Mouse (Mus musculus) urinary bladder, adult 2 months (tissue): ENCODE data around the gene Dab2ip. TPM values are rescaled to one million over a fixed set of nuclear protein-coding genes. Genes with fewer than 3 reads are reported as not detected.
A peak's percentile ranks its signal among the peaks of the same experiment; 100 is the strongest.

ENCODE experiments used
- DNase-seq: peaks from one replicate; pipeline ENCODE4 v3.0.0; 2022; ENCODE audit warnings: low spot score
- polyA plus RNA-seq: library from polyadenylated mRNA; depleted of rRNA; stranded (reverse); fragments of >200 nt; gene quantifications from 2 replicates; pipeline ENCODE4 v1.2.3, GENCODE M21; 2012

The Dab2ip gene
- polyA plus RNA-seq, 1 experiment = 65.2 TPM

DNA sequence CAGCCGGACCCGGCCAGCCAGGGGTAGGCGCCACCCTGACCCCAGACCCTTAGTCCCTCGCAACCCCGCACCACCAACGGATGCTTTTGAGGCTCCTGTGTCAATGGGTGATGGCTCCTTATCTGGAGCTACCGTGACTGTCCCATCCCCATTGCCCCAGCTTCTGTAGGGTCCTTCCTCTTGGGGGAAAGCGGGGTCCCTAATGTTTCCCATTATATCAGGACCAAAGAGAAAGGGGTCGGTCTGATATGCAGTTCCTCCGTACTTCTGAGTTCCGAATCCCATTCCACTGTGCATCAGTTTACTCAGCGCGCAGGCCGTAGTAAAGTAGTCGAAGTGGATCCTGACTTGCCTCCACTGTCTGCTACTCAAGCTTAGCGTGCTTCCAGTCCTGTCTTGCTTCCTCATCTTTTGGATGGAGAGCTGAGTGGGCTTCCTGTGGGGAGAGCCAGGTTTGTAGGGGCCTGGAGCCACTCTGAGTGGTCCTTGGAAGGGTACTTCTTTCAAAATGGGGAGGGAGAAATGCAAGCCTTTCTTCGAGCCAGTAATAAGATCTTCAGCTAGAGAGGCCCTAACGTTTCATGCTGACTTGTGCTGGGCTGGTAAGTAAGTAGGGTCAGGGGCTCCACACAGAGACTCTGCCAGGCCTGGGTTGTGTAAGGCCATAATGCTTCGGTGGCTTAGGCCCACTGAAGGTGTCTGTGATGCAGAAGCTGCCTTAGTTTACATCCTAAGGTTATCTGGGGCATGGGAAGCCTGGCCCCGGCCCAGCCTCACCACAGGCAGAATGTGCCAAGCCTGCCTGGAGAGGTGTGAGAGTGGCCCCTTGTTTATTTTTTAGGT is 64.4 kb downstream of the Dab2ip start:
- DNase-seq = no peak

- DNase-seq = no peak
These were observed 65.0 kb downstream of the Dab2ip start for GRCm38 (mm10) chr2:35623104-35623377.

- DNase-seq = no peak
These were observed 65.5 kb downstream of the Dab2ip start for GRCm38 (mm10) chr2:35623431-35624148.

GRCm38 (mm10) chr2:35624380-35625006 is 66.4 kb downstream of the Dab2ip start:
- no peak for DNase-seq

- no peak for DNase-seq
These were observed 66.9 kb downstream of the Dab2ip start for GRCm38 (mm10) chr2:35625007-35625380.

DNA sequence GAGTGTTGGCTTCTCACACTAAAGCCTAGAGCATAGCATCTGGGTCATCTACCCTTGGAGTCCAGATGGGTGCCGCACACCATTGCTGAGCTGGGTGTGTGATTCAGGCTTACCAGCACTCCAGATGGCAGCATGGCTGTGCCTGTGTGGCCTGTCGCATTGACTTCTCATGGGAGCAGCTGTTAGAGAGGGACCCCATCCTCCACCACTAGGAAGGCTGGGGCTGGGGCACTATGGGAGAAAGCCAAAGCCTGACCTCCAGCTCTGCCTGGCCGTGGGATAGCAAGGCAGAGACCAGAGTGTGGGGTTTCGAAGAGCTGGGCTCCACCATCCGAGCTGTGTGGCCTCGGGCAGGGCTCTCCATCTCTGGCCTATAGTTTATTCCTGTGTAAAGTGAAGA is 67.5 kb downstream of the Dab2ip start:
- DNase-seq = no peak

- DNase-seq = no peak
These were observed 68.2 kb downstream of the Dab2ip start for GRCm38 (mm10) chr2:35626181-35626727.

DNA sequence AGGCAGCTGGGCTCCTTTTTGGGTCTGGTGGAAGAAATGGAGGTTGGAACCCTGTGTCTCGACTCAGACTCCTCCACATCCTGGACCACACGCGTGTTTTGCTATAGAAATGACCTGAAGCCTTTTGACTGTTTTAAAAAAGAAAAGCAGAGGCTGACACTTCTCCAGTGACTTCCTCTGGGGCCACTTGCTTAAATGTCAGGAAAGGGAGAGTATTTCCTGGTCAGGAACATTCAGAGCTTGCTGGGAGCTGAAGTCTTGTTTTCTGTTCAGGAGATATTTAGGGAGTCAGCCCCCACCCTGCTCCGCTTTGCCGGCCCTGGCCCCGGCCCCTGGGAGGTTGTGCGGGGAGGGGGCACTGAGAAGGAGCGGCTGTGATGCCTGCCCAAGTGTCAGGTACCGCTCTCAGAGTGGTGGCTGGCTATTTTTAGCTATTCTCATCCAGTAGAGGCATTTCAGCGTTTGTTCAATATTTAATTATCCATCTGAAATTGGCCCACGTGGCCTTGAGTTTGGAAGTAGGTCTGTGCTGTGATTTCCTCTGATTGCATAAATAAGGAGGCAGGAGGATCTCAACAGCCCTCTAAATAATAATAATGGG is 69.3 kb downstream of the Dab2ip start:
- DNase-seq = no peak

DNA sequence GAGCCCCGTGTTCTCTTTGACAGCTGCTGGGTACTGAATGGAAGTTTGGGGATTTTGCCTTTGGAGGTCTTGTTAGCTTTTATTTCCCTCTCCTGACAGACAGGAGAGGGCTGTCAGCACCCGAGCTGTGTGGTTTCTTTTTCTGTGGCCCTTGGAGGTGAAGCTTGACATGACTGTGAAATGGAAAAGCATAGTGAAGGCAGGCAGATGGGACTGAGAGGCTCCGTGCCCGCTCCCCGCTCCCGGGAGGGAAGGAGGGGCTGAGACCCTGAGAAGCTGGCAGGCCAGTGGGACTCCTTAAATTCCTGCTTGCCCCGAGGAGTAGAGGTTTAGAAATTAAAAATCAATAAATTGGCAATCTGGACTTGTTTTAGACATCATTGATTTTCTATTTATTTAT is 70.0 kb downstream of the Dab2ip start:
- no peak for DNase-seq

DNA sequence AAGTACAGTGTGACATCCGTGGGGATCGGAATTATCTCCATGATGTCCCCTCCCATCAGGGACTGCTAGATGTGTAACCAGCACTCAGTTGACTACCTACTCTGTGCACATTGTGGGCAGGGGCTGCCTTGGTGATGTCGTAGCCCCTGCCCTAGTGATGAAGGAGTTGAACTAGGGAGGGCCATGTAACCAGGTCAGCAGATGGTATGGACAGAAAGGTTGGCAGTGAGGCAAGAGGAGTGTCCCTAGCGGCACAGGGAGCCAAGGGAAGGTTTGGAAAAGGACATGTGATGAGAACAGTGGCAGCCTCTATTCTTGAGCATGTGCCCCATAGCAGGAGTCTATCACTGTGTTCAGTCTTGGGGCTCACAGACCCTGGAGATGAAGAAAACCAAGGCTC is 70.6 kb downstream of the Dab2ip start:
- DNase-seq = no peak

- DNase-seq = no peak
These were observed 71.1 kb downstream of the Dab2ip start for GRCm38 (mm10) chr2:35629126-35629525.

DNA sequence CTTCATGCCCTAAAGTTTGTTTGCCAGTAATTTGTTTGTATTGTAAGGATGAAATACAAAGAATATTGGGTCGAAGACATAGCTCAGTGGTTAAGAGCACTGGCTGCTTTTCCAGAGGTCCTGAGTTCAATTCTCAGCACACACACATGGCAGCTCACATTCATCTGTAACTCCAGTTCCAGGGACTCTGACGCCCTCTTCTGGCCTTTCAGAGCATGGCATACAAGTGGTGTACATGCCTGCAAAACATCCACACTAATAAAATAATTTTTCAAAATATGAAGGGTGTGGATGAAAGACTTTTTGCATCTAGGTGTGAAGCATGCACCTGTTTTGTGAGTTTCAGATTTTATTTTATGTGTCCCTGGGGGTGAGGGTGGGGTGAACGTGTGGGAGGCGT is 75.3 kb downstream of the Dab2ip start:
- no peak for DNase-seq

- no peak for DNase-seq
These were observed 76.9 kb downstream of the Dab2ip start for GRCm38 (mm10) chr2:35634963-35635362.

GRCm38 (mm10) chr2:35635541-35635940 is 77.5 kb downstream of the Dab2ip start:
- DNase-seq = no peak

- no peak for DNase-seq
These were observed 79.9 kb downstream of the Dab2ip start for GRCm38 (mm10) chr2:35637880-35638535.

DNA sequence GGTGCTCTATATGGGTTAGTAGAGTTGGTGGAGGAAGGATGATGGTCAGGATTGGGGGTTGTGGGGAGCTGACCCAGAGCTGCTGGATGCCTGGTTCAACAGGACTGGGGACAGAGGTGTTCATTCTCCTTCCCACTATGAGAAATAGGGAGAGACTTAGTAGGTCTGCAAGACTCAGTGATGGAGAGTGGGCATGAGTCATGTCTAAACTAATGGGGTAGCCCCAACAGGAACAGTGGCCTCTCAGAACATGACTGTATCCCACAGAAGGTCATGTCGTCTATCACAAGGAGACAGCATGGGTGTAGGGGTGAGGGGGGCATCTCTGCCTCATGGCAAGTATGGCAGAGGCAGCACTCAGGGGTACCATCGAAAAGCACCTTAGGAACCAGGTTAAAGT is 81.7 kb downstream of the Dab2ip start:
- no peak for DNase-seq

DNA sequence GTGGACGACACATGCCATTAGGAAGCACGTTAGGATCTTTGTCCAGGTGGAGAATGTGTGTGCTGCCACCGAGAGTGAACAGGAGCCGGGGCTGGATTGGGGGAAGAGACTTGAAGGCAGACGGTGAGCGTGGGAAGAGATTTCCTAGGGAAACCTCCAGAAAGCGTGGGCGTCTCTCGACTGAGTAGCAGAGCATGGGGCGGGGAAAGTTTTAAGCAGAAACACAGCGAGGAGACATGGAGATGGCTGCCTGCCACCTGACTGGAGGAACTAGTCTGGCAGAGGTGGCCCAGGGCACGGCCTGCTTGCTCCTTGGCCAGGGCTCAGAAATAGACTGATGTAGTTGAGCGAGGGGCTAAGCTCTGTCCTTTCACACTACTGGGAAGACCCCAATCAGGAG is 82.5 kb downstream of the Dab2ip start:
- DNase-seq = no peak

GRCm38 (mm10) chr2:35642224-35642623 is 84.2 kb downstream of the Dab2ip start:
- DNase-seq = no peak

GRCm38 (mm10) chr2:35646553-35646952 is 88.5 kb downstream of the Dab2ip start:
- DNase-seq = no peak

DNA sequence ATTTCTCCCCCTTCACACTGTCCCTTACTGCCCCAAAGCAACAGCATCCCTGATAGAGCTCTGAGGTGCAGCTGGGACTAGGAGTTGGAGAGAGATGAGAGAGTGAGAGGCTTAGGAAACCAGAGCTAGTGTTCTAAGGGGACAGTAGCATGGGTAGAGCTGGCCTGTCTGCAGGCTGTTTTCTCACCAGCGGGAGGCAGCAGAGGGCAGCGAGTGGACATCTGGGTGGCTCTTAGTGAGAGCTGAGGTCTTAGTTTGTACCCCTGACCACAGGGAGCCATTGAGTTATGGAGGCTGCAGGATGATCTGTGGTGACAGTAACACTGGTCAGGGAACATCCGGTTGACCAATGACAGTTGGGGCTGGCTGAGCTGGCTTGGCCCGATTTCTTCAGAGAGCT is 91.6 kb downstream of the Dab2ip start:
- DNase-seq = peak; percentile 79

DNA sequence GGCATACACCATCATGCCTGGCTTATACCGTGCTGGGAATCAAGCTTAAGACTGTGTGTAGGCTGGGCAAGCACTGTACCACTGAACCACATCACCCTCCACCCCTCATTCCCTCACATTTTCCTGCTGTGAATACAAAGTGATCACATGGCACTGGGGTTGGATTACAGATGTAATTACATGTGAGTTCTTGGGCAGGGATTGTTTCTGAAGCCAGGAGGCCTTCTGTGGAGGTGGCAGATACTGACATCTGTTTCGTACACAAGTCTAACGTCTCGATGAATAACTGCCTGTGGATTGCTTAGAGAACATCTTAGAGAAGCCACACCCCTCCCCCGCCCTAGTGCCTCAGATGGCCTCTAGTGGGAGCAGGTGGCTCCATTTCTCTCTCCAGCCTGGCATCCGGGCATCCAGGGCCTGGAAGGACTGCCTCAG is 93.2 kb downstream of the Dab2ip start:
- no peak for DNase-seq

GRCm38 (mm10) chr2:35652984-35653383 is 94.9 kb downstream of the Dab2ip start:
- no peak for DNase-seq
